Mouse (Mus musculus) limb, embryonic 12.5 days (tissue): ENCODE measurements around the gene H2-T3. TPM values are rescaled to one million over a fixed set of nuclear protein-coding genes. Genes with fewer than 3 reads are reported as not detected.
"Not testable (repeated sequence)": the region's sequence is repeated elsewhere in the genome, so short reads cannot be mapped to it uniquely, and the experiment has no call there.

ENCODE experiments used
- ATAC-seq: fragments of 200-750 bp; cut with Nextera tagmentation; 2 replicates; pipeline ENCODE4 v1.8.0; 2017; ENCODE audit warnings: low read depth, moderate TSS enrichment; ENCODE audit not compliant: insufficient number of reproducible peaks, insufficient read depth, low FRiP score, low TSS enrichment
- H3K27ac ChIP-seq: fragments of 300-500 bp; sonication (generic); 2 replicates; pipeline ENCODE4 v1.5.1; 2016; ENCODE audit warnings: mild to moderate bottlenecking, moderate library complexity
- H3K27me3 ChIP-seq: fragments of 300-500 bp; sonication (generic); 2 replicates; pipeline ENCODE4 v1.6.1; 2016; ENCODE audit warnings: mild to moderate bottlenecking, moderate library complexity
- H3K36me3 ChIP-seq: fragments of 300-500 bp; sonication (generic); 2 replicates; pipeline ENCODE4 v1.6.1; 2016; ENCODE audit warnings: mild to moderate bottlenecking, moderate library complexity
- H3K4me1 ChIP-seq: fragments of 300-500 bp; sonication (generic); replicated peaks from 2 replicates; pipeline ENCODE4 v1.6.1; 2016
- H3K4me2 ChIP-seq: fragments of 300-500 bp; sonication (generic); 2 replicates; pipeline ENCODE4 v1.6.1; 2016; ENCODE audit warnings: mild to moderate bottlenecking, moderate library complexity
- H3K4me3 ChIP-seq: fragments of 300-500 bp; sonication (generic); replicated peaks from 2 replicates; pipeline ENCODE4 v1.5.1; 2016; ENCODE audit warnings: mild to moderate bottlenecking
- H3K9ac ChIP-seq: fragments of 300-500 bp; sonication (generic); replicated peaks from 2 replicates; pipeline ENCODE4 v1.6.1; 2016; ENCODE audit warnings: mild to moderate bottlenecking, moderate library complexity
- H3K9me3 ChIP-seq: fragments of 300-500 bp; sonication (generic); 2 replicates; pipeline ENCODE4 v1.6.1; 2016; ENCODE audit warnings: mild to moderate bottlenecking, moderate library complexity
- WGBS: fragments of 180-500 bp; shearing (Covaris S2); methylation state at CpG from one replicate; pipeline ENCODE4 v1.1.7; 2016; 5-methylcytosine and 5-hydroxymethylcytosine counted together
- polyA plus RNA-seq: library from polyadenylated mRNA; unstranded; fragments of >200 nt; fragmentation: Nextera tagmentation; extraction: Ambion mirVana; gene quantifications from 2 replicates; pipeline ENCODE4 v1.2.1, GENCODE M21; 2016

Gene H2-T3
- not detected in 2 replicates for polyA plus RNA-seq

DNA sequence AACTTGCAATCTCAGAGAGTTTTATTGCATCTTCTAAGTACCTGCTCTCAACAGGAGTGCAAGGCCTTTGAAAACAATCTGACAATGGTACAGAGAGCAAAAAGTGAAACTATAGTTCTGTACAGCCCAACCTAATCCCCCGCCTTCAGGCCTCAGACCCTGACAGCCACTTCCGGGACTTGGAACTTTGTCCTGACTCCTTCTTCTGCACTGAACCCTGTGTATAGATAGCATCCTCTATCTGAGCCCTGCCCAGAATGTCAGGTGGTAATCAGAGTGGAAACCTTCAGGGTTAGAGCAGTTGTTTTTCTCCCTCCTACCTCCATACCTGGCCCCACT lies at the start of gene H2-T3:
Gene H2-T3, minus strand, starts transcription at position 119 of the 339 bp plus-strand sequence.
- Histone ChIP-seq H3K27ac (no peak within 1 kb of the TSS), H3K9me3 (no peaks in the 10 kb centered on the region), H3K36me3 (no peaks in the 10 kb centered on the region), H3K4me1 (no peaks in the 10 kb centered on the region), H3K27me3 (peaks cover 87% of the 10 kb centered on the region), H3K4me3 (no peak within 1 kb of the TSS), H3K4me2 (no peak within 1 kb of the TSS), H3K9ac (no peak within 1 kb of the TSS)
- WGBS = 73% methylated on average over 2 of the region's 2 CpGs
- no peak for ATAC-seq

DNA sequence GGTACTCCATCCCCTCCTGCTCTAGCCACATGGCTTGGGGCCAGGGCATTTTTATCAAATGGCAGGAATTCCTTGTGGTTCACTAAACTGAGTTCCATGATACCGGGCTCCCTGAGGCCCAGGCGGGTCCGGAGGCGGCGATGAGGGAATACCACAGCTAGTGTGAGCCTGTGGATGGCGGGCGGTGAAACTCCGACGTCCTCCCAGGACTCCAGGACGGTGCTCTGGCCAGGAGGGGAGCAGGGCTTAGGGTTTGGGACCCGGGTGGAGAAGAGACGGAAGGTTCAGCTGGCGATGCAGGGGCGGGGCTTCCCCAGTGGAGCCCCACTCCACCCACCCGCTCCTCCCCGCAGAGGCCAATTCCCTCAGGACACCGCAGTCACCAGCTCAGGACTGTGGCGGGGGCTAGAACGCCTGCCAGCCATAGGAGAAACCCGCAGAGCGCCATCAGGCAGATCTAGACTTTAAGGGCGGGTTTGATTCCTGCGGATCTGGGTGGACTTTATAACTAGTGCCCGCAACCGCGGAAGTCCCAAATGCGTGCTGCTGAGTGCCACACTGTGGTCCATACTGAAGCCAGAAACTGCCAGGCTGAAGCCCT lies 47.3 kb upstream of the H2-T3 start:
- 0 out of 2 replicates have a peak, but pooled peaks have one; percentile 37 for ATAC-seq
- 3% methylated on average over 27 of the region's 27 CpGs for WGBS

DNA sequence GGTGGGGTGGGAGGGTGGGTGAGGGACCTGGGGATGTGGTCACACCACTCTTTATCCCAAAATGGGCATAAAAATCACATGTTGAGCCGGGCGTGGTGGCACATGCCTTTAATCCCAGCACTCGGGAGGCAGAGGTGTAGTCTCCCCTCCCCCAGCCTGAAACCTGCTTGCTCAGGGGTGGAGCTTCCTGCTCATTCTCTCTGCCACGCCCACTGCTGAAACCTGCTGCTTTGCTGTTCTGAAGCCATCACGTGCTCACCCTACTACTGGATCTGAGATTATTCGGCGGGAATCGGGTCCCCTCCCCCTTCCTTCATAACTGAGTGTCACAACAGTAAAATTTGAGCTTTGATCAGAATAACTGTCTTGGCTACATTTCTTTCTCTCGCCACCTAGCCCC lies 45.2 kb upstream of the H2-T3 start:
- H3K4me3 ChIP-seq, H3K36me3 ChIP-seq, H3K9me3 ChIP-seq, H3K27ac ChIP-seq, H3K9ac ChIP-seq, ATAC-seq, H3K4me2 ChIP-seq, H3K4me1 ChIP-seq: not testable (repeated sequence)
- peaks cover 36% of the 10 kb centered on the region for H3K27me3 ChIP-seq
- 22% methylated on average over 9 of the region's 9 CpGs for WGBS

More for the DNA sequence above, 47.3 kb upstream of the H2-T3 start:
- H3K27me3 ChIP-seq = peaks cover 43% of the 10 kb centered on the region
- H3K4me2 ChIP-seq = peak overlapping the region; percentile 55
- no peak overlapping the region for H3K27ac ChIP-seq
- H3K36me3 ChIP-seq = no peaks in the 10 kb centered on the region
- H3K4me3 ChIP-seq = peak overlapping the region; percentile 33
- peaks cover 15% of the 10 kb centered on the region for H3K4me1 ChIP-seq
- no peak overlapping the region; the same call in 1 of the 2 replicates for H3K9ac ChIP-seq
- H3K9me3 ChIP-seq = no peaks in the 10 kb centered on the region

DNA sequence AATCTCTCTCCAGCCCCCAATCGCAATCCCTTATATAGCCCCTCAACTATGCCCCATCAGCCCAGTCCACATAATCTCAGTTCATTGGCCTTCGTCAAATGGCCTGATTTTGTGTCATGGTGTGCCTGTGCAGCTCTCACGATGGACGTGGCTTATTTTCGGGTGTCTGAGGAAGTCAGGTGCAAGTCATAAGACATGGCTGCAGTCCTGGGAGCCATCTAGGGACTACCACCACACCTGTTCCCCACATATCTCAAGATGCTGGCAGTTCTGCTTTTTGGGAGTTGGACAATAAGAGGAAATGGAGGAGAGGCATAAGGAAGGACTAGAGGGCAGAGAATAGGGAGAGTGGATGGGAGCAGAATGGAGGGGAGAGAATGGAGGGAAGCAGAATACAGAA lies 43.5 kb upstream of the H2-T3 start:
- H3K4me2 ChIP-seq = no peak overlapping the region
- WGBS = 76% methylated on average over 5 of the region's 5 CpGs
- peaks cover 30% of the 10 kb centered on the region for H3K27me3 ChIP-seq
- H3K27ac ChIP-seq = no peak overlapping the region
- H3K9me3 ChIP-seq = no peaks in the 10 kb centered on the region
- peaks cover 6% of the 10 kb centered on the region for H3K4me1 ChIP-seq
- H3K4me3 ChIP-seq = no peak overlapping the region
- H3K9ac ChIP-seq = no peak overlapping the region
- ATAC-seq = no peak
- no peaks in the 10 kb centered on the region for H3K36me3 ChIP-seq

DNA sequence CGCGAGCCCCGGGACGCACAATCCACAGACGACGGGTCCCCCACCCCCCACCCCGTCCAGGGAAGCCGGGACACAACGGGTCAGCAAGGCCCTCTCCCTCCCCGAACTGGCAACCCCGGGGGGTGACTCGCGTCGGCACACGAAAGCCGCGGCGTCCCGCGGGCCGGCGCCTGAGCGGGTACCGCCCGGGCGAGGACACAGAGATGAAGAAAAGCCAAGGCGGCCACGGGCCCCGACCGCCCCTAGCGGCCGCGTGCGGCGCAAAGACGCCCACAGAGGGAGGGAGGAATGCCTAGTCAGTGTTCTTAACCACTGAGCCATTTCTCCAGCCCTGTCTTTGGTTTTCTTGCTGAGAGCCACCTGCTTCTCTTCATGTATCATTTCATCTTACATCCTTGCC lies 41.2 kb upstream of the H2-T3 start:
- Histone ChIP-seq H3K9me3 (no peaks in the 10 kb centered on the region), H3K9ac (no peak overlapping the region), H3K27me3 (peaks cover 7% of the 10 kb centered on the region), H3K36me3 (no peaks in the 10 kb centered on the region), H3K27ac (no peak overlapping the region), H3K4me1 (no peaks in the 10 kb centered on the region), H3K4me3 (no peak overlapping the region), H3K4me2 (no peak overlapping the region)
- ATAC-seq = no peak
- WGBS = 6% methylated on average over 36 of the region's 36 CpGs

DNA sequence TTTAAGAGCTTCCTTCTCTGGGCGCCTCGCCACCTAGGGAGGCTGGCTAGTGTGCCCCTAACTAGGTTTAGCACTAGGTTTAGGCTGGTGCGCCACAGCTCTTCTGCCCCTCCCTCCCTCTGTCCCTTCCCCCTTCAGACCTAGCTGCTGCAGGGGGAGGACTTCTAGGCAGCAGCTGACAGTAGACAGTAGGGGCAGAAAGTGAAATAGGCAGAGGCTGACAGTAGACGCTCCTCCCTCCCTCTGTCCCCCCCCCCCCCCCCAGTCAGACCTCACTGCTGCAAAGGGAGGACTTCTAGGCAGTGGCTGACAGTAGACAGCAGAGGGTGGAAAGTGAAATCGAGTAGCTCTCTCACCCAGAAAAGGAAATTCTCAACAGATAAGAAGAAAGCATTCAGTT lies 39.0 kb upstream of the H2-T3 start:
- no peak overlapping the region for H3K9ac ChIP-seq
- no peaks in the 10 kb centered on the region for H3K36me3 ChIP-seq
- peaks cover 17% of the 10 kb centered on the region for H3K27me3 ChIP-seq
- no peak overlapping the region for H3K4me2 ChIP-seq
- no peak overlapping the region for H3K4me3 ChIP-seq
- no peak for ATAC-seq
- H3K27ac ChIP-seq = no peak overlapping the region
- no peaks in the 10 kb centered on the region for H3K9me3 ChIP-seq
- WGBS = 5% methylated on average over 5 of the region's 5 CpGs
- H3K4me1 ChIP-seq = no peaks in the 10 kb centered on the region

DNA sequence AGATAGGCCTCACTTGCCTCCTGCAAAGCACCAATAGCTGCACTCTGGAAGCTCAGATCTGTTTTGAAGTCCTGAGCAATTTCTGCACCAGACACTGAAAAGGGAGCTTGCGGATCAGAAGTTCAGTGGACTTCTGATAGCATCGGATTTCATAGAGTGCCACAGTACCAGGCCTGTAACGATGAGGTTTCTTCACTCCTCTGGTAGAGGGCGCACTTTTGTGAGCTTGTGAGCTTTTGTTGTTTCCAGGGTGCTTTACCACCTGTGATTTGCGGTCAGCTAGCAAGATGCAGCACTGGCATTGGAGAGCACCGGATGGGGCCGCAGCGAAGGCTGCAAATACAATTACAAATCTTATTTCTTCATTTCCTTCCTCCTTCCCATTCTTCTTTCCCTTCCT lies 36.8 kb upstream of the H2-T3 start:
- no peaks in the 10 kb centered on the region for H3K9me3 ChIP-seq
- no peaks in the 10 kb centered on the region for H3K4me1 ChIP-seq
- no peaks in the 10 kb centered on the region for H3K36me3 ChIP-seq
- peaks cover 28% of the 10 kb centered on the region for H3K27me3 ChIP-seq
- H3K4me3 ChIP-seq = no peak overlapping the region
- no peak for ATAC-seq
- no peak overlapping the region for H3K27ac ChIP-seq
- H3K4me2 ChIP-seq = no peak overlapping the region
- no peak overlapping the region for H3K9ac ChIP-seq
- 16% methylated on average over 8 of the region's 8 CpGs for WGBS

DNA sequence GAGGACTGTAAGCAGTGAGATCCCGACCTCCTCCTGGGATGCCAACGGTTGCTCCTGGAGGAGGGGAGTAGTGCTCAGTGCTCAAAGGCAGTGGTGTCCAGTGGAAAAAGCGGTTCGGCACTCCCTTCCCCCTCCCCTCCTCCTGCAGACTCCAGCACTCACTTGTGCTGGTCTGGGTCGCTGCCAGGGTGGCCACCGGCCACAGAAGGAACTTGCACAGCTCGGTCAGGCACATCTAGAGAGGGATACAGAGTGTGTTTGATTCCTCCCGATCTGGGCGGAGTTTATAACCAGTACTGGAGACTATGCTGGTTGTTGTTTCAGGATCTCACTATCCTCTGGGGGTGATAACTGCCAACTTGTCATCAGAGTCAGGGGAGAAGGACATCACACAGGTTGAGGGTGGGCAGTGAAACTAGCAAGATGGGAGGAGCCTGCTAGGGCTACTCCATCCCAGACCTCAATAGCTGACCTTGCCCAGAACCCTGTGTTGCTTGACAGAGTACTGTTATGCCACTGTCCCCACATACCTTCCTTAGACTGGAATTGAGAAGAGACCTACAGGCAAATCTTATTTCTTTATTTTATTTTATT lies 35.2 kb upstream of the H2-T3 start:
- 16% methylated on average over 9 of the region's 9 CpGs for WGBS
- Histone ChIP-seq H3K4me1 (no peaks in the 10 kb centered on the region), H3K9ac (no peak overlapping the region), H3K27me3 (peaks cover 44% of the 10 kb centered on the region), H3K27ac (no peak overlapping the region), H3K4me2 (peak overlapping the region; percentile 2; the same call in 1 of the 2 replicates), H3K9me3 (no peaks in the 10 kb centered on the region), H3K4me3 (no peak overlapping the region), H3K36me3 (no peaks in the 10 kb centered on the region)
- 0 out of 2 replicates have a peak, but pooled peaks have one; percentile 42 for ATAC-seq

DNA sequence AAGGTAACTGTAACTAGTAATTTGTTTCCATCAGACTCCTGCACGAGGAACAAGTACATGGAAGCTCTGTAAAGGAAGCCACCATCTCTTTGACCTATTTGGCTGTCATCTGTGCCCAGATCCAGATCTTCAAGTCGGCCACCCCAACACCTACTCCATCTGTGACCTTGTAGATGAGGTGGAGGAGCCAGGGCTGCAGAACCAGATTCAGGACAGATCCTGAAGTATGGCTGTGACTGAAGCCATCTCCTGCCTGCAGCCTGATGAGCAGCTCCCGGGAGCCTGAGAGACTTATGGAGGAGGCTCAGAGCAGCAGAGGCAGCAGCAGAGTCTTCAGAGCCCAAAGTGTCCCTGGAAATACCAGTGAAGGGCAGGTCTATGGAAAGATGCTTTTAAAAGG lies 34.4 kb upstream of the H2-T3 start:
- no peak overlapping the region for H3K4me2 ChIP-seq
- no peaks in the 10 kb centered on the region for H3K36me3 ChIP-seq
- no peak for ATAC-seq
- H3K9ac ChIP-seq = no peak overlapping the region
- H3K4me1 ChIP-seq = no peaks in the 10 kb centered on the region
- no peak overlapping the region for H3K4me3 ChIP-seq
- WGBS = 38% methylated on average over 3 of the region's 3 CpGs
- H3K27me3 ChIP-seq = peaks cover 51% of the 10 kb centered on the region
- no peak overlapping the region for H3K27ac ChIP-seq
- H3K9me3 ChIP-seq = no peaks in the 10 kb centered on the region

DNA sequence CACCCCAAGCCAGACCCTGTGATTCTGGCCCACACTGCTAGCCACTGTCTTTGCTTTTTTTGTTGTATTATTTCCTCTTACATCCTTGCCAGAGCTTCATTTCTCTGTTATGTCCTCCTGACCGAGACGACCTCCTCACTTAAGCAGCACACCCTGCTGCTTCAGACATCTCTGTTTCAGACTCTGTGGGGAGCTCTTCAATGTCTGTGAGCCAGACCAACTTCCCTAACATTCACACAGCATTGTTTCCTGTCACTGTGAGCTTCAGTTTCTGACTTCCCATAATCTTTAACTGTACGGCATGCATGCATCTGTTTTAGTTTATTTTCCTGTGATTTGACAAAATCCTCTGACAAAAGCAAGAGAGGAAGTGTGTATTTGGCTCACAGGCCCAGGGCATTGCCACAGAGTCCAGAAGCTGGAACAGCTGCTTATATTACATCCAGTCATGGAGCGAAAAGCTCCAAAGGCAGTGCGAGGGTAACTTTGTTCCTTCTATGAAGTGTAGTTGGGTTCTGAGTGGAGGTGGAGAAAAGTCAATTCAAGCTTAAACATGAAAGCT lies 28.6 kb upstream of the H2-T3 start:
- Histone ChIP-seq H3K9ac (no peak overlapping the region), H3K9me3 (no peaks in the 10 kb centered on the region), H3K4me3 (no peak overlapping the region), H3K27me3 (peaks cover 84% of the 10 kb centered on the region), H3K4me2 (no peak overlapping the region), H3K27ac (no peak overlapping the region), H3K4me1 (peaks cover 4% of the 10 kb centered on the region; the same call in 1 of the 2 replicates), H3K36me3 (no peaks in the 10 kb centered on the region)
- WGBS = 51% methylated on average over 5 of the region's 5 CpGs
- ATAC-seq = no peak

DNA sequence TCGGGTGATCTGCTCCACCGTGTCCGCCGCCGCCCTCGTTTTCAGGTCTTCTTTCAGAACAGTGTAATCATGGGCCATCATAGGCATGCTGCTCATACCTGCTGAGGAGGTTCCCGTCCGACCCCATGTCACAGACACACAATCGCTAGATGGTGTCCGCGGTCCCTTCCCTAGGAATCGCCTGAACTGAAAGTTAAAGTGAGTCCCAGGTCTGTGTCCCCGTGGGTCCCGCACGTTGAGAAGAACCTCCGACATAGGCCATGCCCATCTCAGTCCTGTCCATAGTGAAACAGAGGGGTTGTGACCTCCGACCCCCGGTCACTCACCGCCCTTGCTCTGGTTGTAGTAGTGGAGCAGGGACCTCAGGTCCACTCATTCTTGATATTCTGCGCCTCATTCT lies 25.5 kb upstream of the H2-T3 start:
- Histone ChIP-seq H3K9ac (no peak overlapping the region), H3K9me3 (no peaks in the 10 kb centered on the region), H3K27me3 (peaks cover 91% of the 10 kb centered on the region), H3K36me3 (no peaks in the 10 kb centered on the region), H3K4me3 (peak overlapping the region; percentile 4; the same call in 1 of the 2 replicates), H3K4me1 (peaks cover 4% of the 10 kb centered on the region; the same call in 1 of the 2 replicates), H3K4me2 (peak overlapping the region; percentile 23; the same call in 1 of the 2 replicates), H3K27ac (no peak overlapping the region)
- no peak for ATAC-seq
- 4% methylated on average over 20 of the region's 20 CpGs for WGBS
